ENCODE assay signal across 11 mouse cellular contexts in genomic region chr16:91551081-91551524, GRCm38 (mm10). TPM values are rescaled to one million over a fixed set of nuclear protein-coding genes. Genes with fewer than 3 reads are reported as not detected.
DNase-seq lines count a peak whose midpoint lies in the region; ATAC-seq and TF ChIP-seq lines count a peak whose summit lies in the region.
"Had no signal": no experiment of that assay in that cellular context is flagged by ENCODE, and none has a peak within 500 bp of the region (broad histone marks: within the 10 kb centered on the region; RNA-seq: fewer than 3 reads in every experiment).

No protein-coding gene starts in this region.

- H3K9ac ChIP-seq in heart, embryonic 14.5 days (ENCODE audit: low read length): peak overlapping the region; percentile 13; the same call in 1 of the 2 replicates
- peak overlapping the region; percentile 18; the same call in 1 of the 2 replicates for H3K9ac ChIP-seq in liver, postnatal 0 days (replicated peaks)

- DNase-seq in gastrocnemius, adult 2 months: peak; percentile 36
- DNase-seq in gastrocnemius, postnatal 4 days (ENCODE audit: low spot score in 2 of 2): no peak
- peak; percentile 34 for DNase-seq in 3T3-L1 (ENCODE audit: low read depth, low spot score)
- DNase-seq in liver, postnatal 0 days: no peak
- no peak for DNase-seq in left cerebral cortex, postnatal 25 days (ENCODE audit: low spot score in 2 of 2)
- no peak for DNase-seq in spleen, postnatal 10 days (ENCODE audit: low spot score in 2 of 2)
- no peak for DNase-seq in adrenal gland, postnatal 14 days
- DNase-seq: cerebellum, adult 8-10 months; kidney, adult 8-10 months had no signal

- intact Hi-C loops in gastrocnemius, adult 2 months (cut with DNase I): no loop called here
- intact Hi-C loops in left cerebral cortex, postnatal 25 days (cut with DNase I): no loop called here

- peak overlapping the region; percentile 78 for H3K27ac ChIP-seq in gastrocnemius, adult 2 months
- H3K27ac ChIP-seq in heart, embryonic 14.5 days (replicated peaks in 1 of 2; ENCODE audit: control insufficient read depth in 1 of 2, insufficient read depth in 1 of 2, low read depth in 2 of 2, low read length in 2 of 2): peak overlapping the region; percentile 68 to 71
- peak overlapping the region; percentile 29; the same call in 1 of the 2 replicates for H3K27ac ChIP-seq in liver, postnatal 0 days (ENCODE audit: low read depth)
- H3K27ac ChIP-seq: midbrain, embryonic 10.5 days had no signal

- 16% methylated on average over 10 of the region's 10 CpGs for WGBS in heart, embryonic 14.5 days
- WGBS in liver, postnatal 0 days (ENCODE audit: insufficient replicate concordance): 37% methylated on average over 10 of the region's 10 CpGs

- H3K9me3 ChIP-seq in heart, embryonic 14.5 days (ENCODE audit: control insufficient read depth, low read length): no peaks in the 10 kb centered on the region
- no peaks in the 10 kb centered on the region for H3K9me3 ChIP-seq in liver, postnatal 0 days (ENCODE audit: low read length)
- H3K9me3 ChIP-seq: midbrain, embryonic 10.5 days had no signal

- peak; percentile 27 for ATAC-seq in heart, embryonic 14.5 days (ENCODE audit: insufficient number of reproducible peaks, insufficient read depth, low FRiP score, low read depth)
- no peak for ATAC-seq in liver, postnatal 0 days

- TF ChIP-seq CTCF in gastrocnemius, adult 2 months (IDR thresholded peaks at IDR 0.05): no peak
- TF ChIP-seq CTCF in liver, postnatal 0 days (IDR thresholded peaks at IDR 0.05; ENCODE audit: low read depth): no peak

- H3K36me3 ChIP-seq in heart, embryonic 14.5 days (ENCODE audit: control insufficient read depth, insufficient read depth, low read length): peaks cover 24% of the 10 kb centered on the region
- H3K36me3 ChIP-seq in liver, postnatal 0 days (replicated peaks; ENCODE audit: insufficient read depth, low read length): peaks cover 34% of the 10 kb centered on the region

- peaks cover 44 to 68% of the 10 kb centered on the region in 2 experiments for H3K4me1 ChIP-seq in heart, embryonic 14.5 days (ENCODE audit: control insufficient read depth in 2 of 2, insufficient read depth in 2 of 2, low read length in 2 of 2)
- peaks cover 56% of the 10 kb centered on the region for H3K4me1 ChIP-seq in liver, postnatal 0 days (ENCODE audit: insufficient read depth)

- 0 out of 2 replicates have a peak overlapping the region, but pooled peaks have one; percentile 17 for H3K4me3 ChIP-seq in gastrocnemius, adult 2 months
- H3K4me3 ChIP-seq in heart, embryonic 14.5 days (ENCODE audit: control insufficient read depth in 1 of 2, insufficient read depth in 1 of 2, low read depth in 1 of 2, low read length in 2 of 2): no peak overlapping the region
- H3K4me3 ChIP-seq in liver, postnatal 0 days (ENCODE audit: low read depth, low read length): no peak overlapping the region
- H3K4me3 ChIP-seq: midbrain, embryonic 10.5 days had no signal

- no peaks in the 10 kb centered on the region for H3K27me3 ChIP-seq in heart, embryonic 14.5 days (ENCODE audit: control insufficient read depth, insufficient read depth, low read length)
- H3K27me3 ChIP-seq in liver, postnatal 0 days (ENCODE audit: insufficient read depth, low read length): no peaks in the 10 kb centered on the region

- peak overlapping the region; percentile 44 for H3K4me2 ChIP-seq in heart, embryonic 14.5 days (ENCODE audit: low read length)
- peak overlapping the region; percentile 44; the same call in 1 of the 2 replicates for H3K4me2 ChIP-seq in liver, postnatal 0 days (ENCODE audit: low read depth, low read length)

- TF ChIP-seq EP300 in liver, postnatal 0 days (IDR thresholded peaks at IDR 0.05; ENCODE audit: low read depth): no peak

RNA-seq across cellular contexts. Expression of gene Ifngr2, which starts 4.2 kb away (rescaled TPM):
- 10 to 100 TPM; 55.2 to 55.5 TPM for total RNA-seq in gastrocnemius, adult 2 months (2021)
- 10 to 100 TPM; 47.9 to 52.5 TPM for total RNA-seq in gastrocnemius, postnatal 4 days (2021)
- 140 and 146 TPM in 2 replicates for polyA plus RNA-seq in heart, embryonic 14.5 days (2014; fragmentation: Nextera tagmentation; extraction: Ambion mirVana)
- polyA plus RNA-seq in liver, postnatal 0 days (2015; fragmentation: Nextera tagmentation; extraction: Ambion mirVana): 18.2 and 20.8 TPM in 2 replicates
- total RNA-seq in left cerebral cortex, postnatal 25 days (2021): 10 to 100 TPM; 43.3 to 46.9 TPM
- 27.7 and 30.8 TPM in 2 replicates for total RNA-seq in adrenal gland, postnatal 14 days (2021)

RNA-seq across cellular contexts. Expression of gene Tmem50b, which starts 46.5 kb away (rescaled TPM):
- 10 to 100 TPM; 16.0 to 17.7 TPM for total RNA-seq in gastrocnemius, adult 2 months (2021)
- 10 to 100 TPM; 12.3 to 12.8 TPM for total RNA-seq in gastrocnemius, postnatal 4 days (2021)
- polyA plus RNA-seq in heart, embryonic 14.5 days (2014; fragmentation: Nextera tagmentation; extraction: Ambion mirVana): 60.5 and 67.5 TPM in 2 replicates
- polyA plus RNA-seq in liver, postnatal 0 days (2015; fragmentation: Nextera tagmentation; extraction: Ambion mirVana): 8.6 and 9.8 TPM in 2 replicates
- total RNA-seq in left cerebral cortex, postnatal 25 days (2021): 10 to 100 TPM; 96.1 to 98.9 TPM
- total RNA-seq in adrenal gland, postnatal 14 days (2021): 45.6 and 48.0 TPM in 2 replicates

Comparison
In these comparisons a context has a peak if more than half of its experiments do, and no peak if none do; other contexts are left out.
1. DNase-seq: peak in gastrocnemius, adult 2 months (single experiment) and 3T3-L1 (single experiment); none in gastrocnemius, postnatal 4 days (0 of 2), liver, postnatal 0 days (single experiment), left cerebral cortex, postnatal 25 days (0 of 2), spleen, postnatal 10 days (0 of 2) and adrenal gland, postnatal 14 days (single experiment).
2. Peak in every context shown above with its lines, with median percentiles within 50 percentile points of each other: H3K27ac ChIP-seq.